Mouse (Mus musculus): ENCODE measurements around the gene Calcoco2. TPM values are rescaled to one million over a fixed set of nuclear protein-coding genes. Genes with fewer than 3 reads are reported as not detected.

Gene Calcoco2
- total RNA-seq, 2 experiments from 2014 or later = not detected

DNA sequence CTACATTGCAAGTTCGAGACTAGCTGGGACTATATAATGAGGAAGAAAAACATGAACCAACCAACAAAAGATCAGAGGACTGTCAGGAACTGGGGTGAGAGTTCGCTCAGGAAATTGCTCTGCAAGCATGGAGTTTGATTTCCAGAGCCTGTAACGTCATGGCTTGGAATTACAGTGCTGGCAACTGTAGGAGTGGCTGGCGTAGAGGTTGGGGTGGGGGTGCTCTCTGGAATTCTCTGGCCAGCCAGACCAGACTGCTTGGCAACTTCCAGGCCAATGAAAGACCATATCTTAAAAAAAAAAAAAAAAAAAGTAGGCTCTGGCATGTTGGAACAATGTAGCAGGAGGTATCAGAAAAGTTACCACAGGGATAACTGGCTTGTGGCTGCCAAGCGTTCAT is 31.0 kb downstream of the Calcoco2 start:
- no peak for DNase-seq

DNA sequence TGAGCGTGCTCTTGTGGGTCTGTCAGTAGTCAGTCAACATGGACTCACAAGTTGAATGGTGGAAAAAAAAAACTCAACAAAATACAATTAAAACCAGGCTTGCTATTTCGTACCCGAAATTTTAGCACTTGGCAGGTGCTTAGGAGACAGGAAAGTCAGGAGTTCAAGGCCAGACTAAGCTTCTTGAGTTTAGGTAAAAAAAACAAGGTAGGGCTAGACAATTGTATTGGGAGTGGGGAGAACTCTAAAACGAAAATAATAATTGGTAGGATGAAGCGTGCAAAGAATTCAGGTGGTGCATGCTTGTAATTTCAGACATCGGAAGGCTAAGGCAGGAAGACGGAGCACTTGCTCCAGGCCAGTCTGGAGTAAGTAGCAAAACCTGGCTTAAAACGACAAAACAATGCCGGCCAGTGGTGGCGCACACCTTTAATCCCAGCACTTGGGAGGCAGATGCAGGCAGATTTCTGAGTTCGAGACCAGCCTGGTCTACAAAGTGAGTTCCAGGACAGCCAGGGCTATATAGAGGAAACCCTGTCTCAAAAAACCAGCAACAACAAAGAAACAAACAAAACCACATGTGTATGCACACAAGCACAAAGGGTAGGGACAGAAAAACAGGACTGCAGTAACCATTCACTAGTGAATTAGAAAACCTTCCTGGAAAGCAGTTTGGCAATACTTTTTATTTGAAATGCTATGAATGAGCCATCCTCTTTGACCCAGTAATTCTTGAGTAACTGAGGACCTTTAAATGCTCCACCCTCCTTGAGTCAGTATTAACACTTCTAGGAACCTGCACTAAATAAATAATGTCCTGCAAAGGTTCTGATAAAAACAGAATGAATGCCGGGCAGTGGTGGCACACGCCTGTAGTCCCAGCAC is 35.3 kb downstream of the Calcoco2 start:
- DNase-seq = no peak

DNA sequence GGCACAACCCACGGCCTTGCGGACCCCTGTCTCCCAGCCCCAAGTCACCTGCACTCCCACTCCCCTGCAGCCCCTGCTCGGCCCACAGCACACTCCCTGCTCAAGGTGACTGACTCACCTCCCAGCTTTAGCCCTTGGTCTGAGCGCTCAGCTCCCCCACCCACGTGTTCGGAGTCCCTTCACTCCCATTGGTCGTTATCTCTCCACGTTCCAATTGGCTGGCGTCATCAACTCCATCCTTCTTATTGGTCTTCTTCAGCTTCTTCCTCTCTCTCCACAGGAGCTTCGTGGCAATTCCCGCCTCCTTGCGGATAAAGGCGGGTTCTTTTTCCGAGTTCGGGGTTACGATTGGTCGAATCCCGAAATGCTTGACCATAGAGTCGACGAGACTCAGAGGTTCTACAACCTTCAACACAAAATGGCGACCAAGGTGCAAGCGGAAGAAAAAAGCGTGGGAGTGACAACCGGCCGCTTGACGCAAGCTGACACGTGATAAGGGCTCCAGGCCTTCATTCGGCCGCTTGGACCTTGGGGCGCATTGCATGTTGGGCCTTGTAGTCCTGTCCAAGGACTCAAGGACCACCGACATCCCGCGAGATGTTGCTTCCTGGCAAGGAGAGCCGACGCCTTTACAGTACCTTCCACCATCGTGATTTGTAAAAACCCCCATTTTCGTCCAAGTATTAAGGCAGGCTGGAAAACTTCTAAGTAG is 36.1 kb downstream of the Calcoco2 start, which contains the start of gene Atp5g1:
TSS of gene Atp5g1 (minus strand) at position 162 of the 712 bp plus-strand sequence.
- peak; percentile 95 for DNase-seq

DNA sequence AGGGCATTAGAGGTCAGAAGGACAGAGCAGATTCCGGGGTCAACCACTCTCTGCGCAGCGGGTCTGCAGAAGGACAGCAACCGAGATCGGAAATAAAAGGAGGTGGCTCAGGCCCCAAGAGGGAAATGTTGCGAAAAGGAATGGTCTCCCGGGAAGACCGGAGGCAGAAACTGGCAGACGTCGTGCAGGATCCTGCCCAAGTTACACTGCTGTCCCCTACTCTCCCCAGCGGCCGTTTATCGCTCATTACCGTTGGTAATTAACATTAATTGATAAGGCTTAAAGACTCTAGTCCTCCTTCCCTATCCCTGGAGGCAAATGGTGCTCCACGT is 36.6 kb downstream of the Calcoco2 start:
- peak; percentile 76 for DNase-seq

DNA sequence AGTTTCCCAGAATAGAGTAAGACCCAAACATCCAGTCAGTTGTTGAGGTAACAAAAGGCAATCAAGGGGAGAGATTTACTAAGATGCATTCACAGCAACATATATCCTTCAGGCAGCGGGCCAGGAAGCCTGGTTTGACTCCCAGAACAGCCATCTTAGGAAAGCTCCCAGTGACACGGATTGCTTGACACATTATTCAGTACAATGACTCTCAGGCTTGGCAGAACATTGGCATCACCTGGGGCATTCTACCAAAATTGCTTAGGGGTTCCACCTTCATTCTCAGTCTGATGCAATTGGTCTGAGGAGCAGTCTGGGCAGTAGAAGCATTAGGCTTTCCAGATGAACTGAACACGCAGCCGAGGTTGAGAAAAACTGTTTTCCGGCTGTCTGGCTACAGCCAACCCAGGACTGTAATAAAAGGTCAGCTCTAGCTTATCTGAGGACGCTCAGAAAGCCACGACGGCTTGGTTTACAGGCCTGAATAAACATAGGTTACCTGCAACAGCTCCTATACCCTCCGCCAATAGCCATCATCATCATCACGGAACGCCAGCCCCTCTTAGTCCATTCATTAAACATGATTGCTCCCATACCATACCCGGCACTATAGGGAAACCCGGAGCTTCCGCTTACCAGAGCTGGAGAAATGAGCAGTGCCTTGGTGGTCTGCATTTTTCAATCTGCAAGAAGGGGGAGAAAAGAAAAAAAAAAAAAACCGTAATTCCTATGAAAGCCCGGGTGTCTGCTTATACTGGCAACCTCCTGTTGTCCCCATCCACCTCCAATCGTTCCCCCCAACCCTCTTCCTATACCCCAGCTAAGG is 37.2 kb downstream of the Calcoco2 start:
- peak; percentile 17 for DNase-seq

DNA sequence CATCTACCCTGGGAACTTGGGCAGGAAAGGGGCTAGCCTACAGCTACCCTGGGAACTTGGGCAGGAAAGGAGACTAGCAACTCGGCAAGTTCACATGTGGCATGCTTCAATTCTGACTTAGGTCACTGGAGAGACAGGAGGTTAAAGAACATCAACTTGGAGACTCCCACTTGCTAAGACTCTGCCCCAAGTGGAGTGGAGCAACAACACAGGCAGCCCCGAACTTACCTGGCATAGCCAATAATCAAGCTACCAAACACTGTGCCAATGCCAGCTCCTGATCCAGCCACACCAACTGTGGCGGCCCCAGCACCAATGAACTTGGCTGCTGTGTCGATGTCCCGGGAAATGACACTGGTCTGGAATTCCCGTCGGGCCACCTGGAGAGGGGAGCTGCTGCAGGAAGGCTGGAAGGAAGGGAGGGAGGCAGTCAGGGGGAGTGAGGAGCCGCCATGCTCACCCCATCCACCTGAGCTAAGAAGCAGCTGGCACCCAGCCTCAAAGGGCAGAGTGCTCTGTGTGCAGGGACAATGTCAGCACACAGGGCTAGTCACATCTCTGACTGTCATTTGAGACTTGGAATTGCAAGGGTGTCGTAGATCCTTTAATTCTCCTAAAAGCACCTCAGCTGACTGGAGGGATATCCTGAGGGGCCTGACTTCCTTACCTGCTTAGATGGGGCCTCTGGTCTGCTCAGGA is 38.3 kb downstream of the Calcoco2 start:
- no peak for DNase-seq

DNA sequence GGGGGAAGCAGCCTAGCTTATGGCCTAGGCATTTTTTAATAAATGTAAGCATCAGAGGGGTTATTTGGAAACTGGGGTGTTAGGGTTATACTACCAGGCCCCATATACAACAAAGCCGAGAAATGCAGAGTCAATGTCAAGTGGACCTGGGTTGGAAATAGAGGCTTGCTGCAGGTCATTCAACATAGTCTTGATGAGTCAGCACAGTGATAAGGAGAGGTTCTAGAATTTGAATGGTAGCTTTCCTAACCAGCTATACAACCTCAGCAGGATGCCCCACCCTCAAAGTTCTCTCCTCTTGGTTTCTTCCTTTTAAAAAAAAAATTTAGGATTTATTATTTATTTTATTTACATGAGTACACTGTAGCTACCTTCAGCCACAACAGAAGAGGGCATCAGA is 40.8 kb downstream of the Calcoco2 start:
- no peak for DNase-seq

DNA sequence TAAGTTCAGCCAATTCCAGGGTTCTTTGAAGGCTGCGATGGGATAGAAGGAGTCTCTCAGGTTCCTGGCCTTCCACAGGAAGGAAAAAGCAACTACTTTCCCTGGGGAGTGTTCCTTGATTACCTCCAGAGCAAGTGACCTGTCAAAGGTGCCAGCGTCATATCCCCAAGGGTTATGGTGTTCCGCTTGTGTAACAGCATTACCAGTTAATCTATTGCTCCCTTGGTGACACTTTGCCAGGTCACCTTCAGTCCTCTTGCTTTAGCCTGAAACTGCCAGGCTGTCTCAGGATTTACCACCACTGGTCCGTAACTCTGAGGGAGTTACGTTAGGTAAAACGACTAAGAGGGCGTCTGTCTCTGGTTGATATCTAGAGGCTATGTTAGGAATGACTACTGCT is 41.4 kb downstream of the Calcoco2 start:
- peak; percentile 58 for DNase-seq

DNA sequence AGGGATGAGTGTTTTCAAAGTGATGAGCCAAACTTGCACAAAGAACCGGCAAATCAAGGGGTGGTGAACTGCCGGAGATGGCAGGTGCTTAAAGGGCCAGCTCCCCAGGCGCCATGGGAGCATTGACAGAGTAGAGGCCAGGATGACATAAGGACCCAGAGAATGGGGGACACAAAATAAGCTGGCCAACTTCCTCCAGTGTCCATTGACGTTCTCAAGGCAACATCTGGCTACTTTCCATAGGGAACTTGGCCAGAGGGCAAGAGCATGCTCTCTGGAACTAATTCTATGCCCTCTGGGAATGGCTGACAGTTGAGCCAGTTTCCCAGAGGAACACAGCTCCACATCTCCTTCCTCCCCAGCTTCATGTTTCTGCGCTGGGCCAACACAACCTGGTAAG is 43.5 kb downstream of the Calcoco2 start:
- DNase-seq = peak; percentile 50

DNA sequence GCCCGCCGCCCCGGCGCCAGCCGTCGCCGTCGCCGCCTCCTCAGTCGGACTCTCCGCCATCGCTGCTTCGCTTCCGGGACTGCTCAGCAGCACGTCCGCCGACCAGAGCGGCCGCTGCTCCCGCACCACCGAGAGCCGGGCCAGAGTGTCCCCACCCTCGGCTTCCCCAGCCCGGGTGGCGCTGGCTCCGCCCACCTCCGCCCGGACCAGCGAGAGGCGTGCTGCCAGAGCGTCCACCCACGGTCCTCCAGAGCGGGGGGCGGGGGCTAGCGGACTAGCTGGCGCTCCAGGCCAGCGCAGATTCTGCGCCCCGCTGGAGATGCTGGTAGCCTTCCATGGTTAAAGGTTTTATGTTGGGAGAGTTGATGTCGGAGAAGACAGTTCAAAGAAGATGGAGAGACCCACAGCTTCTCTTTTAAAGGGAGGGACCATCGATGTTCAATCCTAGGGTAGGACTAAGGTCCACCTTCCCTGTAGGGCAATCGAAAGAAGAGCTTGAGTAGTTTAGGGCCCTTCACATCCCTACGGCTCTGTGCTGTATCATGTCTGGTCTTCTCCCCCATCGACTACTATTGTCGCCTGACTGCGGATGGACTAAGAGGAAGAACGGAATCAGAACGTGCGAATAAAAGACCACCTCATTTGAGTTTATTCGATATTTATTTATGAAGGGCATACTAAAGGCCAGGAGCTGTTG is 46.4 kb downstream of the Calcoco2 start, which contains the start of gene Ube2z:
TSS of gene Ube2z (minus strand) at position 174 of the 697 bp plus-strand sequence.
- peak; percentile 99 for DNase-seq

DNA sequence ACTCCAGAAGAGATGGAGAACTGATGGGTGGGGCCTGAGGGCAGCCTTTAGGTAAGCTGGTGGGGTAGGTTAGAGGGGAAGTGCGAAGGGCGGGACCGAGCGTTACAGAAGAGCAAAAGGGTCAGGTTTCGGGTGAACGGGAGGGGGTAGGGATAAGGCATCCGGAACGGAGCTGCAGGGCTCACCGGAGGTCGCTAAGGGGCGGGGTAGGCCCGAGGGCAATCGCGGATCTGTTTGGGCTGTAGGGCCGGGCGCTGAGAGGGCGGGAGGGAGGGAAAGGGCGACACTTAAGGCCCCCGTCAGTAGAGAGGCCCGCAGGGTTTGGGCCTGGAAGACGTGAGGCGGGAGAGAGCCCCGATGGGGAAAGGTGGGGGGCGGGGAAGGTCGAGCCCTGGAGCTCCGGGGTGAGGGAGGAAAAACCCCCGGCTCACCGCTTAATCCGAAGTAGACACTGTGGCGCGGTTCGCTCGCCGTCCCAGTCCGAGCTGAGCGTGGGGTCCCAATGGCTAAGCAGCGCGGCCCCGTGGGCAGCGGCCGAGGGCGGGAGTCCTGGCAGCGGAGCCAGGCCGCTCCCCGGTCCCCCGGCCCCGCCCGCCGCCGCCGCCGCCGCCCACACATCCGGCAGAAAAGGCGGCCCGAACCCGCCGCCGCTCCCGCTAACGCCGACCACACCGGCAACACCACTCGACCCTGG is 47.1 kb downstream of the Calcoco2 start:
- no peak for DNase-seq

DNA sequence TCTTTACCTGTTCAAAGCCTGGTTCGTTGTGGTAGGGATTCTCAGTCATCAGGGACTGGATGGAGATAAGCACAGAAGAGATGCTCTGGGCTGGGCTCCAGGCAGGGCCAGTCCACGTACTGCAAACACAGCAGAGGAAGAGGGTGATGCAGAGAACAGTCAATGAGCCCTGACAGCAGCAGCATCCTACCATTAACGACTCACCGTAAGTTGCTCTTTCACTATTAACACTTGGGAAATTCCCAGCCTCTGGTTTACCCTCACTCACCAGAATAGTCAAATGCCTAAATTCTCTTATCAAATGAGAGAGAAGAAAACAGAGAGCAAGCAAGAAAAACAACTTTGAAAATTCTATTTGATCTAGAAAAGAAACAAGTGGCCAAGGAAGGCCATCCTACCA is 53.5 kb downstream of the Calcoco2 start:
- no peak for DNase-seq

DNA sequence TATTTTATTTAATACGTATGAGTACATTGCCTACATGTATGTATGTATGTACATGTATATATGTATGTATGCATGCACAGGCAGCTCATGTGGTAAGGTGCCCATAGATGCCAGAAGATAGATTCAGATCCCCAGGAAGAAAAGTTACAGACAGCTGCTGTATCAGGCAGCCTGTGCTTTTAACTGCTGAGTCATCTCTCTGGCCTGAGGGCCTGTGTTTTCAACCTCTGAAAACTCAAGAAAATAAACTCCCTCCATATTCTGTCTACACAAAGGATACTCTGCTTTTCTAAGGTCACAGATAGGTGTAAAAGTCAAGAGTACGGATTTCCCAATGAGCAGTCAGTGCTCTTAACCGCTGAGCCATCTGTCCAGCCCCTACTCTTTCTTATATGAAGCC is 60.9 kb downstream of the Calcoco2 start:
- DNase-seq = no peak

DNA sequence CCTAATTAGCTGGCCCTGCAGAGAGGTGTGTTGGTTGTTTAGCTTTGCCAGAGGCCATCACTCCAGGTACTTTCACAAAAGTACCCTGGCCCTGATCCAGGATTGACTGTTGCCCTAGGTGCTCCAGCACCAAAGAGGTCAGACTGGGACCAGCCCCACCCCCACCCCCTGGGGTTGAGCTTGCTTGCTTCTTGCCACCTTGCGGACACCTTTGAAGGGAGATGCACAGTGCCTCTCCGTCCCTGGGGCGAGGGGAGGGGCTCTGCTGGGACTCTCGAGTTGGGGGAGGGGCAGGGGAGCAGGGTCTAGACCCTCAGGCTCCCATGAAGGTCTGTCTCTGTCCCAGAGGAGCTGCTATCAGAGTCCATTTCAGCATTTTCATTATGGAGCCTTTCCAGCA is 61.8 kb downstream of the Calcoco2 start:
- DNase-seq = no peak

Other genes with a start within 250 kb of the Calcoco2 start
- not detected for gene B4galnt2, start 197.1 kb downstream of the Calcoco2 start, total RNA-seq (2021)
- 1 to 10 TPM; 4.3 to 6.4 TPM for gene Igf2bp1, start 106.0 kb downstream of the Calcoco2 start, total RNA-seq (2021)
- not detected for gene Gip, start 87.4 kb downstream of the Calcoco2 start, total RNA-seq (2021)
- 10 to 100 TPM; 68.5 to 72.3 TPM for gene Snf8, start 77.1 kb downstream of the Calcoco2 start, total RNA-seq (2021)
- 10 to 100 TPM; 41.7 to 44.6 TPM for gene Ube2z, start 46.6 kb downstream of the Calcoco2 start, total RNA-seq (2021)
- 100 to 1,000 TPM; 267 to 394 TPM for gene Atp5g1, start 36.3 kb downstream of the Calcoco2 start, total RNA-seq (2021)
- gene Ttll6, start 21.8 kb upstream of the Calcoco2 start, total RNA-seq (2021) = not detected
- under 1 TPM in 1 of 2 experiments, not detected in 1; 0.12 TPM for gene Hoxb13, start 82.4 kb upstream of the Calcoco2 start, total RNA-seq (2021)
- gene Hoxb9, start 159.5 kb upstream of the Calcoco2 start, total RNA-seq (2021) = 10 to 100 TPM; 55.7 to 73.6 TPM
- gene Hoxb8, start 169.9 kb upstream of the Calcoco2 start, total RNA-seq (2021) = 10 to 100 TPM; 38.5 to 44.0 TPM
- gene Hoxb7, start 174.7 kb upstream of the Calcoco2 start, total RNA-seq (2021) = 10 to 100 TPM; 27.3 to 27.7 TPM
- 10 to 100 TPM; 23.6 to 29.8 TPM for gene Hoxb6, start 180.5 kb upstream of the Calcoco2 start, total RNA-seq (2021)
- 10 to 100 TPM; 12.1 to 17.1 TPM for gene Hoxb5, start 191.4 kb upstream of the Calcoco2 start, total RNA-seq (2021)
- gene Hoxb4, start 206.3 kb upstream of the Calcoco2 start, total RNA-seq (2021) = 10 to 100 TPM in 1 of 2 experiments, 1 to 10 TPM in 1; 8.4 to 15.9 TPM
- 10 to 100 TPM; 13.7 to 24.8 TPM for gene Hoxb3, start 211.4 kb upstream of the Calcoco2 start, total RNA-seq (2021)
- 10 to 100 TPM; 16.3 to 16.7 TPM for gene Hoxb2, start 238.6 kb upstream of the Calcoco2 start, total RNA-seq (2021)